Mouse (Mus musculus) lung, adult 2 months (tissue): Measurements from ENCODE around the gene Ppp2r3d. TPM values are rescaled to one million over a fixed set of nuclear protein-coding genes. Genes with fewer than 3 reads are reported as not detected.

Source experiments
- DNase-seq: peaks from one replicate; pipeline ENCODE4 v3.0.0; 2022
- H3K4me1 ChIP-seq: fragments of 200-500 bp; 2 replicates; pipeline ENCODE4 v1.6.1; 2011; ENCODE audit warnings: low read length; ENCODE audit not compliant: control insufficient read depth, insufficient read depth
- H3K4me3 ChIP-seq: fragments of 200-500 bp; replicated peaks from 2 replicates; pipeline ENCODE3; 2011; ENCODE audit warnings: low read depth, mild to moderate bottlenecking, control low read depth, low read length; ENCODE audit errors: extremely low read depth
- CTCF ChIP-seq: fragments of 200-500 bp; IDR thresholded peaks from 2 replicates; pipeline ENCODE4 v1.5.1; 2011; ENCODE audit warnings: mild to moderate bottlenecking, low read length, control low read depth; ENCODE audit not compliant: insufficient read depth
- POLR2A ChIP-seq: fragments of 200-500 bp; IDR thresholded peaks from 2 replicates; pipeline ENCODE4 v1.6.1; 2011; ENCODE audit warnings: low read depth, mild to moderate bottlenecking, control low read depth, low read length, borderline replicate concordance; ENCODE audit errors: extremely low read depth
- WGBS: fragments of 180-500 bp; shearing (Covaris S2); methylation state at CpG from one replicate; pipeline ENCODE4 v1.1.7; 2018; 5-methylcytosine and 5-hydroxymethylcytosine counted together
- polyA plus RNA-seq: library from polyadenylated mRNA; depleted of rRNA; stranded (reverse); fragments of >200 nt; gene quantifications from 2 replicates; pipeline ENCODE4 v1.2.3, GENCODE M21; 2012; rRNA removed

Ppp2r3d gene
- polyA plus RNA-seq, 1 experiment = 241 TPM

GRCm38 (mm10) chr9:124422427-124422826 is 54.3 kb downstream of the Ppp2r3d start:
- Histone ChIP-seq H3K4me3 (peak overlapping the region; percentile 87), H3K4me1 (no peaks in the 10 kb centered on the region)
- WGBS = 3% methylated on average over 23 of the region's 25 CpGs
- DNase-seq = no peak
- TF ChIP-seq CTCF (no peak), POLR2A (no peak)

GRCm38 (mm10) chr9:124412921-124413320 is 63.8 kb downstream of the Ppp2r3d start:
- H3K4me3 ChIP-seq = no peak overlapping the region
- H3K4me1 ChIP-seq = no peaks in the 10 kb centered on the region
- TF ChIP-seq CTCF (no peak), POLR2A (no peak)
- DNase-seq = no peak

- WGBS = 52% methylated on average over 1 of the region's 1 CpGs
- no peak for TF ChIP-seq CTCF
- TF ChIP-seq POLR2A = no peak
- Histone ChIP-seq H3K4me1 (no peaks in the 10 kb centered on the region), H3K4me3 (no peak overlapping the region)
- no peak for DNase-seq
These were observed 65.1 kb downstream of the Ppp2r3d start for GRCm38 (mm10) chr9:124411553-124411952.

- Histone ChIP-seq H3K4me1 (no peaks in the 10 kb centered on the region), H3K4me3 (no peak overlapping the region)
- WGBS = 43% methylated on average over 1 of the region's 1 CpGs
- no peak for DNase-seq
- TF ChIP-seq CTCF (no peak), POLR2A (no peak)
These were observed 68.1 kb downstream of the Ppp2r3d start for GRCm38 (mm10) chr9:124408564-124408963.

Other genes starting within 250 kb of the Ppp2r3d start
- 1.6 and 3.7 TPM in 2 replicates for gene 2010315B03Rik, start 164.2 kb downstream of the Ppp2r3d start, polyA plus RNA-seq
- gene Gm21836, start 16.9 kb upstream of the Ppp2r3d start, polyA plus RNA-seq = not detected in 2 replicates